Mouse (Mus musculus) spleen, adult 2 months (tissue): ENCODE results near the gene 1700025G04Rik.

Source experiments
- CTCF ChIP-seq: fragments of 200-500 bp; IDR thresholded peaks from 2 replicates; pipeline ENCODE4 v1.5.1; 2011; ENCODE audit warnings: mild to moderate bottlenecking, inconsistent platforms; ENCODE audit not compliant: insufficient read depth, insufficient read length, insufficient replicate concordance; ENCODE audit errors: extremely low read depth
- POLR2A ChIP-seq: fragments of 200-500 bp; IDR thresholded peaks from 2 replicates; pipeline ENCODE4 v1.6.1; 2011; ENCODE audit warnings: low read depth, low read length, inconsistent platforms

GRCm38 (mm10) chr1:151964811-151965210 lies 125.1 kb downstream of the 1700025G04Rik start:
- no peak for TF ChIP-seq CTCF
- no peak for TF ChIP-seq POLR2A
